Mouse (Mus musculus) limb, embryonic 13.5 days (tissue): Measurements from ENCODE around the gene Gse1. TPM values are rescaled to one million over a fixed set of nuclear protein-coding genes. Genes with fewer than 3 reads are reported as not detected.

ENCODE experiments used
- ATAC-seq: fragments of 200-750 bp; cut with Nextera tagmentation; 2 replicates; pipeline ENCODE4 v1.8.0; 2017; ENCODE audit warnings: low read depth, moderate number of reproducible peaks, moderate TSS enrichment; ENCODE audit not compliant: low FRiP score
- H3K27ac ChIP-seq: fragments of 300-500 bp; sonication (generic); 2 replicates; pipeline ENCODE4 v1.5.1; 2015; ENCODE audit warnings: inconsistent platforms, mild to moderate bottlenecking, moderate library complexity
- H3K27me3 ChIP-seq: fragments of 300-500 bp; sonication (generic); 2 replicates; pipeline ENCODE4 v1.6.1; 2015; ENCODE audit warnings: mild to moderate bottlenecking, inconsistent platforms
- H3K36me3 ChIP-seq: fragments of 300-500 bp; sonication (generic); 2 replicates; pipeline ENCODE4 v1.6.1; 2015; ENCODE audit warnings: inconsistent platforms, mild to moderate bottlenecking, moderate library complexity
- H3K4me1 ChIP-seq: fragments of 300-500 bp; sonication (generic); 2 replicates; pipeline ENCODE4 v1.6.1; 2015; ENCODE audit warnings: inconsistent platforms
- H3K4me2 ChIP-seq: fragments of 300-500 bp; sonication (generic); replicated peaks from 2 replicates; pipeline ENCODE4 v1.6.1; 2015; ENCODE audit warnings: inconsistent platforms, mild to moderate bottlenecking, moderate library complexity
- H3K4me3 ChIP-seq: fragments of 300-500 bp; sonication (generic); 2 replicates; pipeline ENCODE4 v1.5.1; 2015; ENCODE audit warnings: moderate library complexity, mild to moderate bottlenecking, inconsistent platforms
- H3K9ac ChIP-seq: fragments of 300-500 bp; sonication (generic); 2 replicates; pipeline ENCODE4 v1.6.1; 2015; ENCODE audit warnings: mild to moderate bottlenecking, inconsistent platforms
- H3K9me3 ChIP-seq: fragments of 300-500 bp; sonication (generic); 2 replicates; pipeline ENCODE4 v1.6.1; 2016; ENCODE audit warnings: inconsistent platforms
- WGBS: fragments of 180-500 bp; shearing (Covaris S2); methylation state at CpG from one replicate; pipeline ENCODE4 v1.1.7; 2015; 5-methylcytosine and 5-hydroxymethylcytosine counted together
- polyA plus RNA-seq: library from polyadenylated mRNA; unstranded; fragments of >200 nt; fragmentation: Nextera tagmentation; extraction: Ambion mirVana; gene quantifications from 2 replicates; pipeline ENCODE4 v1.2.1, GENCODE M21; 2015

Gene Gse1
- polyA plus RNA-seq, 1 experiment from 2014 or later, result 6.9 TPM

- Histone ChIP-seq H3K4me1 (peaks cover 86% of the 10 kb centered on the region), H3K4me3 (peak overlapping the region; percentile 73), H3K9me3 (no peaks in the 10 kb centered on the region), H3K27me3 (0 out of 2 replicates have a peak, but pooled peaks cover 4% of the 10 kb centered on the region), H3K9ac (peak overlapping the region; percentile 87), H3K4me2 (peak overlapping the region; percentile 98), H3K27ac (no peak overlapping the region), H3K36me3 (peaks cover 10% of the 10 kb centered on the region)
- ATAC-seq, result no peak
- 15% methylated on average over 18 of the region's 18 CpGs for whole genome bisulfite sequencing
These were observed 2.7 kb downstream of the Gse1 start for GRCm38 (mm10) chr8:120230715-120231614.

- H3K9ac ChIP-seq, result peak overlapping the region; percentile 87
- no peak overlapping the region for H3K27ac ChIP-seq
These were observed 3.6 kb downstream of the Gse1 start for GRCm38 (mm10) chr8:120231870-120232269.

DNA sequence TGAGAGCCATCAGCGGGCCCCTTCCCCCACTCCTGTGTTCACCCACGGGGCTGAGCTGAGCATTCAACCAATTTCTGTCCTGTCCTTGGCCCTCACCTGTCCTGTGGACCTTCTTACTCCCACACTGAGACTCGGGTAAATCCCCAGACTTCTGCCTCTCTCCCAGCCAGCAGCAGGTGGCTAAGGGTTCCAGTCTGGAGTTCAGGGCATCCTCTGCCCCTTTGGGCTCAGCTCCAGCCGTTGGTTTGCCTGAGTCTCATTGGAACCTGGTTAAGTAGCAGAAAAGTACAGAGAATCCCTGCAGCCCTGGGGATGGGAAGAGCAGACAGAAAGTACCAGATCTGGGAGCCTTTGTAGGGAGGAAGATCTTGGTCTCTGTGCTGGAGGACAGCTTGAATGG is 4.1 kb downstream of the Gse1 start:
- Histone ChIP-seq H3K36me3 (peaks cover 23% of the 10 kb centered on the region), H3K4me3 (peak overlapping the region; percentile 73), H3K9me3 (no peaks in the 10 kb centered on the region), H3K4me2 (peak overlapping the region; percentile 98), H3K9ac (peak overlapping the region; percentile 87), H3K27me3 (0 out of 2 replicates have a peak, but pooled peaks cover 4% of the 10 kb centered on the region), H3K4me1 (peaks cover 72% of the 10 kb centered on the region), H3K27ac (no peak overlapping the region)
- 33% methylated on average over 4 of the region's 4 CpGs for whole genome bisulfite sequencing
- no peak for ATAC-seq

More at GRCm38 (mm10) chr8:120231870-120232269, 3.6 kb downstream of the Gse1 start:
- no peak for ATAC-seq
- Histone ChIP-seq H3K4me3 (peak overlapping the region; percentile 73), H3K27me3 (0 out of 2 replicates have a peak, but pooled peaks cover 4% of the 10 kb centered on the region), H3K9me3 (no peaks in the 10 kb centered on the region), H3K36me3 (peaks cover 17% of the 10 kb centered on the region), H3K4me2 (peak overlapping the region; percentile 98), H3K4me1 (peaks cover 77% of the 10 kb centered on the region)
- 56% methylated on average over 3 of the region's 3 CpGs for WGBS

DNA sequence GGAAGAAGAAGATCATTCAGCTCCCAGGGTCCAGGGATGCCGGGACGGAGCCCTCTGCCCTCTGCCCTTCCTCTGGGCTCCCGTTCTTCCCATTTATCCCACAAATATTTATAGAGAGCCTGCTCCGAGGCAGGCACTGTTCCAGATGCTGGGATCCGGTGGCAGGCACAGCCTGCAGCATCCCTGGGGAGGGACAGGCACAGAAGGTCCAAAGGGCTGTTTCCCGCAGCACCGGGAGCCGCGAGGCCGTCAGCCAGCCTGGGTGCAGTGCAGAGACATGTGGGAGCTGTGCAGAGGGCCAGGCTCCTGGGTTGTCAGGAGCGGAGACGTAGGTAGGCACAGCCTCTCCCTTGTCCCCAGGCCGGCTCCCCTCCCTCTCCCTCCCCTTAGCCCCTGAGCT is 4.7 kb downstream of the Gse1 start:
- peak overlapping the region; percentile 98 for H3K4me2 ChIP-seq
- peak overlapping the region; percentile 73 for H3K4me3 ChIP-seq
- no peaks in the 10 kb centered on the region for H3K9me3 ChIP-seq
- peaks cover 67% of the 10 kb centered on the region for H3K4me1 ChIP-seq
- H3K27me3 ChIP-seq, result 0 out of 2 replicates have a peak, but pooled peaks cover 4% of the 10 kb centered on the region
- 19% methylated on average over 13 of the region's 13 CpGs for WGBS
- H3K36me3 ChIP-seq, result peaks cover 28% of the 10 kb centered on the region
- peak overlapping the region; percentile 87 for H3K9ac ChIP-seq
- peak overlapping the region; percentile 6; the same call in 1 of the 2 replicates for H3K27ac ChIP-seq
- ATAC-seq, result no peak

DNA sequence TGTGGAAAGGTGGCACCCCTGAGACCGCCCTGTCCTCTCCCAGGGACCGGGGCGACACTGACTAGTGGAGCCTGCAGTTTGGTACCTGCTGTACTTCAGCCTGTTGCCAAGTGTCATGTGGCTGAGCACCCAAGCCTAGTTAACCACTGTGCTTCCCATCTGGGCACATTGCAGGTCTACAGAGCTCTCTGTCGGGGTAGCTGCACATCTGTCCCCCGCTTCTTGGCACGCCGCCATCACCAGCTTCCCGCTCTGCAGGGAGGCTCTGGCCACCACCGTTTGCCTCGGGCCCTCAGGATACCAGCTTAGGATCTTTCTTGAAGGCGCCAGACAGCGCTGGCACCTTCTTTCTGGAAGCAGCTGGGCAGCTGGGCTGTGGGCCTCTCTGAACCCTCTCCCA is 6.2 kb downstream of the Gse1 start:
- ATAC-seq, result no peak
- H3K4me1 ChIP-seq, result peaks cover 62% of the 10 kb centered on the region
- H3K4me2 ChIP-seq, result peak overlapping the region; percentile 98
- WGBS, result 54% methylated on average over 12 of the region's 12 CpGs
- peak overlapping the region; percentile 36; the same call in 1 of the 2 replicates for H3K9ac ChIP-seq
- H3K4me3 ChIP-seq, result peak overlapping the region; percentile 7; the same call in 1 of the 2 replicates
- peaks cover 42% of the 10 kb centered on the region for H3K36me3 ChIP-seq
- no peaks in the 10 kb centered on the region for H3K9me3 ChIP-seq
- 0 out of 2 replicates have a peak, but pooled peaks cover 3% of the 10 kb centered on the region for H3K27me3 ChIP-seq
- H3K27ac ChIP-seq, result peak overlapping the region; percentile 72; the same call in 1 of the 2 replicates

DNA sequence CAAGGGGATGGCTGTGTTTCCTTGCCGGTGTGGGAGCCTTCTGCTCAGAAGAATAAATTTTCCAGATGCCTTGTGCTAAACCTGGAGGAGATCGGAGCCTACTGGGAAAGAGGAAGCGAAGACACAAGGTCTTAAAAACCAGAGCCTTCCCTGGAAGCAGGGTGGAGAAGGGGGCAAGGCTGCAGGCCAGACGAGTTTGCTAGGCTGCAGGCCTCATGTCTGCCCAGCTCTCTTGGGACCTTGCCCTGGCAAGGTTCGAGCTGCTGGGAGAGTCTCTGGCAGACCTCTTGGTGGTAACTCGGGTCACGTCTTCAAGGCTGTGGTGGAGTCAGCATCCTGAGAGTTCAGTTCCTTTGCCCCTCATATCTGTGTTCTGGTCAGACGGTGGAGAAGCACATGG is 6.6 kb downstream of the Gse1 start:
- H3K27ac ChIP-seq, result peak overlapping the region; percentile 72; the same call in 1 of the 2 replicates
- ATAC-seq, result no peak
- WGBS, result 41% methylated on average over 8 of the region's 8 CpGs
- H3K9ac ChIP-seq, result peak overlapping the region; percentile 36; the same call in 1 of the 2 replicates
- H3K4me3 ChIP-seq, result peak overlapping the region; percentile 7; the same call in 1 of the 2 replicates
- peaks cover 58% of the 10 kb centered on the region for H3K4me1 ChIP-seq
- peaks cover 46% of the 10 kb centered on the region for H3K36me3 ChIP-seq
- H3K9me3 ChIP-seq, result no peaks in the 10 kb centered on the region
- no peaks in the 10 kb centered on the region for H3K27me3 ChIP-seq
- H3K4me2 ChIP-seq, result peak overlapping the region; percentile 98

GRCm38 (mm10) chr8:120243222-120243621 is 15.0 kb downstream of the Gse1 start:
- Histone ChIP-seq H3K4me1 (0 out of 2 replicates have a peak, but pooled peaks cover 4% of the 10 kb centered on the region), H3K4me3 (no peak overlapping the region), H3K36me3 (peaks cover 54% of the 10 kb centered on the region), H3K4me2 (no peak overlapping the region), H3K27me3 (no peaks in the 10 kb centered on the region), H3K9ac (no peak overlapping the region), H3K27ac (no peak overlapping the region), H3K9me3 (peaks cover 6% of the 10 kb centered on the region; the same call in 1 of the 2 replicates)
- WGBS, result 90% methylated on average over 4 of the region's 4 CpGs
- no peak for ATAC-seq

DNA sequence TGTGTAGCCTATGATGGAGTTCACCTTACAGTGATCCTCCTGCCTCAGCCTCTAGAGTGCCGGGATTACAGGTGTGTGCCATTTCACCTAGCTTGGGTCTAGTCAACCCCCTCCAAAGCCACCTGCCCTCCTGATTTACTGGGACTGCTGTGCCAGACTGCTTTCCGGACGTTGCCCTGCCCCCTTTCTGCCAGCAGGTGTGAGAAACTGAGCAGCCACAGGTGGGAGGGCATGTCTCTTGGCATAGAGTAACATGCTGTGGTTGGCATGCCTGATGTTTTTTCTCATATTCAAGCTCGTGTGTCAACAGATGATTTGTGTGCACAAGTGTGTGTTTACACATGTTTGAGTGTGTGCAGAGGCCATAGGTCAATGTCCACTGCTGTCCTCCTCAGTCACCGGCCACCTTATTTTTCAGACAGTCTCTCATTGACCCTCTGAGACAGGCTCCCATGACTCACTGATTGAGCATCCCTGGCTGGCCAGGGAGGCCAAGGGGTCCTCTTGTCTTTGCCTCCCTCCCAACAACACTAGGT is 15.7 kb downstream of the Gse1 start:
- Histone ChIP-seq H3K27ac (no peak overlapping the region), H3K36me3 (peaks cover 47% of the 10 kb centered on the region), H3K27me3 (no peaks in the 10 kb centered on the region), H3K9ac (no peak overlapping the region), H3K4me2 (no peak overlapping the region), H3K9me3 (peaks cover 6% of the 10 kb centered on the region; the same call in 1 of the 2 replicates), H3K4me1 (0 out of 2 replicates have a peak, but pooled peaks cover 4% of the 10 kb centered on the region), H3K4me3 (no peak overlapping the region)
- ATAC-seq, result no peak
- WGBS, result 89% methylated on average over 5 of the region's 5 CpGs

DNA sequence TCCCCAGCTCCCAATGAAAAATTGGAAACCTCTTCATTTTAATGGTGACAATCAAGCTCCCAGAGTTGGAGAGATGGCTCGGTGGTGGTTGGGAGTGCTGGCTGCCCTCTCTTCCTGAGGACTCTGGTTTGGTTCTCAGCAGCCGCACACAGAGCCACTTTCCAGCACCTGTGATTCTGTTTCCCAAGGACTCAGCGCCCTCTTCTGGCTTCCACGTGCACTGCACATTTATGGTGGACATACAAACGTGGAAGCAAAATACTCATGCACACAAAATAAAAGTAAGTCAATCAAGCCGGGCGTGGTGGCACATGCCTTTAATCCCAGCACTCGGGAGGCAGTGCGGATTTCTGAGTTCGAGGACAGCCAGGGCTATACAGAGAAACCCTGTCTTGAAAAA is 16.3 kb downstream of the Gse1 start:
- H3K9ac ChIP-seq, result no peak overlapping the region
- no peak overlapping the region for H3K27ac ChIP-seq
- no peak overlapping the region for H3K4me3 ChIP-seq
- H3K27me3 ChIP-seq, result no peaks in the 10 kb centered on the region
- no peak overlapping the region for H3K4me2 ChIP-seq
- 91% methylated on average over 10 of the region's 10 CpGs for WGBS
- peaks cover 6% of the 10 kb centered on the region; the same call in 1 of the 2 replicates for H3K9me3 ChIP-seq
- H3K36me3 ChIP-seq, result peaks cover 42% of the 10 kb centered on the region
- H3K4me1 ChIP-seq, result peaks cover 8% of the 10 kb centered on the region
- no peak for ATAC-seq

DNA sequence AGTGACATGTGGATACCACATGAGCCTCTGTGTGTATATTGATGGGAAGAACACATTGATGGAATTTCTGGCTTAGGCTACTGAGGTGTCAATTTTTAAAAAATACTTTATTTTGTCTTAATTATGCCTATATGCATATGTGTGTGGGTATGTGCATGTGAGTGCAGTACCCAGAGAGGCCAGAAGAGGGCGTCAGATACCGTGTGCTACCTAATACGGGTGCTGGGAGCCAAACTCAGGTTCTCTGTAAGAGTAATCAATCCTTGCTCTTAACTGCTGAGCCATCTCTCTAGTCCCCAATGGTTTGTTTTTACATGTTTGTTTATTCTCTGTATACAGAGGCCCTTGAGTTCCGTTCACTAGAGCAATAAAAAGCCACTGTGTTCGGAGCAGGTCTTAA is 19.4 kb downstream of the Gse1 start:
- H3K4me3 ChIP-seq, result no peak overlapping the region
- H3K9ac ChIP-seq, result no peak overlapping the region
- ATAC-seq, result no peak
- no peak overlapping the region for H3K4me2 ChIP-seq
- H3K27me3 ChIP-seq, result no peaks in the 10 kb centered on the region
- H3K4me1 ChIP-seq, result peaks cover 28% of the 10 kb centered on the region
- no peak overlapping the region for H3K27ac ChIP-seq
- WGBS, result 64% methylated on average over 5 of the region's 5 CpGs
- peaks cover 19% of the 10 kb centered on the region for H3K36me3 ChIP-seq
- peaks cover 6% of the 10 kb centered on the region; the same call in 1 of the 2 replicates for H3K9me3 ChIP-seq

GRCm38 (mm10) chr8:120248031-120248430 is 19.8 kb downstream of the Gse1 start:
- no peak overlapping the region for H3K27ac ChIP-seq
- H3K4me3 ChIP-seq, result no peak overlapping the region
- no peak overlapping the region for H3K9ac ChIP-seq
- WGBS, result 73% methylated on average over 7 of the region's 7 CpGs
- H3K36me3 ChIP-seq, result peaks cover 15% of the 10 kb centered on the region
- no peak overlapping the region for H3K4me2 ChIP-seq
- H3K27me3 ChIP-seq, result no peaks in the 10 kb centered on the region
- no peak for ATAC-seq
- peaks cover 28% of the 10 kb centered on the region for H3K4me1 ChIP-seq
- peaks cover 6% of the 10 kb centered on the region; the same call in 1 of the 2 replicates for H3K9me3 ChIP-seq

GRCm38 (mm10) chr8:120248451-120248850 is 20.2 kb downstream of the Gse1 start:
- no peak for ATAC-seq
- Histone ChIP-seq H3K27ac (no peak overlapping the region), H3K36me3 (peaks cover 13% of the 10 kb centered on the region), H3K9me3 (peaks cover 6% of the 10 kb centered on the region; the same call in 1 of the 2 replicates), H3K4me1 (peaks cover 28% of the 10 kb centered on the region), H3K4me3 (no peak overlapping the region), H3K4me2 (no peak overlapping the region), H3K9ac (no peak overlapping the region), H3K27me3 (no peaks in the 10 kb centered on the region)
- 94% methylated on average over 4 of the region's 4 CpGs for WGBS
